In the genomic region with DNA sequence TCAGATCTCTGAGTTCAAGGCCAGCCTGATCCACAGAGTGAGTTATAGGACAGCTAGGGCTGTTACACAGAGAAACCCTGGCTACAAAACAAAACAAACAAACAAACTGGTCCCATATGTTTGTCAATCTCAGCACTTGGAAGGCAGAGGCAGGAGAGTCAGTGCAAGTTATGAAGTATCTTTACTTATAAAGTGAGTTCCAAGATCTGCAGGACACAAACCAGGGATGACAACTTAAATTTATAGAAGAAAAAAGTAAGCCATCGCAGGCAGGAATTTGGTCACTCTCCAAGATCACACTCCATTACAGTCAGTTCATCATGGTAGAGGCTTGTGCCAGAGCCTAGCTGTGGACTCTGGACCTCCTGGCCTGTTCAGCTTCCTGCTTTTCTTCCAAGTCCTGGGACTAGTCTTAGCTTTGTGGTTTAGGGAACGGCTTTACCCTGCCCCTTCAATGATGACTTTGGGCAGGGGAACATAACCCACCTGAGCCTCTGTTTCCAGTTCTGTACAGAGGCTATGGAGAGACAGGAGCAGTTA, we compare ENCODE assay signal across 11 mouse cellular contexts. TPM values are rescaled to one million over a fixed set of nuclear protein-coding genes. Genes with fewer than 3 reads are reported as not detected.
DNase-seq lines count a peak whose midpoint lies in the region; ATAC-seq lines count a peak whose summit lies in the region.
"Had no signal": no experiment of that assay in that cellular context is flagged by ENCODE, and none has a peak within 500 bp of the region (broad histone marks: within the 10 kb centered on the region; RNA-seq: fewer than 3 reads in every experiment).

No protein-coding gene starts in this region.

- no peak overlapping the region for H3K27ac ChIP-seq in heart, embryonic 14.5 days (replicated peaks in 1 of 2; ENCODE audit: control insufficient read depth in 1 of 2, insufficient read depth in 1 of 2, low read depth in 2 of 2, low read length in 2 of 2)
- no peak overlapping the region for H3K27ac ChIP-seq in embryonic facial prominence, embryonic 10.5 days (replicated peaks)
- H3K27ac ChIP-seq in forebrain, embryonic 16.5 days (ENCODE audit: low read length) = no peak overlapping the region
- H3K27ac ChIP-seq in liver, embryonic 11.5 days (ENCODE audit: low read depth, low read length) = no peak overlapping the region

- H3K36me3 ChIP-seq in heart, embryonic 14.5 days (ENCODE audit: control insufficient read depth, insufficient read depth, low read length) = peaks cover 15% of the 10 kb centered on the region
- peaks cover 53% of the 10 kb centered on the region for H3K36me3 ChIP-seq in embryonic facial prominence, embryonic 10.5 days (replicated peaks)
- H3K36me3 ChIP-seq in forebrain, embryonic 16.5 days (ENCODE audit: control insufficient read depth, insufficient read depth) = no peaks in the 10 kb centered on the region
- peaks cover 3% of the 10 kb centered on the region for H3K36me3 ChIP-seq in liver, embryonic 11.5 days (ENCODE audit: control insufficient read depth, insufficient read depth, low read length)

- no peaks in the 10 kb centered on the region for H3K27me3 ChIP-seq in heart, embryonic 14.5 days (ENCODE audit: control insufficient read depth, insufficient read depth, low read length)
- no peaks in the 10 kb centered on the region for H3K27me3 ChIP-seq in embryonic facial prominence, embryonic 10.5 days (replicated peaks; ENCODE audit: low read depth, poor library complexity, severe bottlenecking)
- H3K27me3 ChIP-seq in forebrain, embryonic 16.5 days (replicated peaks; ENCODE audit: control insufficient read depth, insufficient read depth, low read length) = no peaks in the 10 kb centered on the region
- H3K27me3 ChIP-seq in liver, embryonic 11.5 days (replicated peaks; ENCODE audit: control insufficient read depth, insufficient read depth, low read length) = no peaks in the 10 kb centered on the region

- H3K4me3 ChIP-seq in heart, embryonic 14.5 days (ENCODE audit: control insufficient read depth in 1 of 2, insufficient read depth in 1 of 2, low read depth in 1 of 2, low read length in 2 of 2) = no peak overlapping the region
- H3K4me3 ChIP-seq in embryonic facial prominence, embryonic 10.5 days = peak overlapping the region; percentile 74; the same call in 1 of the 2 replicates
- no peak overlapping the region for H3K4me3 ChIP-seq in forebrain, embryonic 16.5 days (replicated peaks; ENCODE audit: low read length)
- H3K4me3 ChIP-seq in liver, embryonic 11.5 days (ENCODE audit: low read depth, low read length) = peak overlapping the region; percentile 72

- no peak for ATAC-seq in heart, embryonic 14.5 days (ENCODE audit: insufficient number of reproducible peaks, insufficient read depth, low FRiP score, low read depth)
- ATAC-seq in forebrain, embryonic 16.5 days = no peak
- ATAC-seq in liver, embryonic 11.5 days (replicated peaks; ENCODE audit: low FRiP score) = no peak
- no peak for ATAC-seq in activated CD4-positive, CD25-positive, alpha-beta regulatory T cell, adult 4 months

- H3K9me3 ChIP-seq in heart, embryonic 14.5 days (ENCODE audit: control insufficient read depth, low read length) = no peaks in the 10 kb centered on the region
- H3K9me3 ChIP-seq in embryonic facial prominence, embryonic 10.5 days = no peaks in the 10 kb centered on the region
- no peaks in the 10 kb centered on the region for H3K9me3 ChIP-seq in forebrain, embryonic 16.5 days (ENCODE audit: control insufficient read depth, low read length)
- no peaks in the 10 kb centered on the region for H3K9me3 ChIP-seq in liver, embryonic 11.5 days (ENCODE audit: control insufficient read depth, low read length)

- peaks cover 7 to 19% of the 10 kb centered on the region in 2 experiments for H3K4me1 ChIP-seq in heart, embryonic 14.5 days (ENCODE audit: control insufficient read depth in 2 of 2, insufficient read depth in 2 of 2, low read length in 2 of 2)
- H3K4me1 ChIP-seq in embryonic facial prominence, embryonic 10.5 days = peaks cover 23% of the 10 kb centered on the region
- peaks cover 20% of the 10 kb centered on the region for H3K4me1 ChIP-seq in forebrain, embryonic 16.5 days (replicated peaks; ENCODE audit: control insufficient read depth, insufficient read depth, low read length)
- peaks cover 25% of the 10 kb centered on the region for H3K4me1 ChIP-seq in liver, embryonic 11.5 days (replicated peaks; ENCODE audit: control insufficient read depth, insufficient read depth, low read length)

- WGBS in heart, embryonic 14.5 days = 86% methylated on average over 2 of the region's 2 CpGs
- WGBS in embryonic facial prominence, embryonic 10.5 days = 95% methylated on average over 2 of the region's 2 CpGs
- 93% methylated on average over 2 of the region's 2 CpGs for WGBS in forebrain, embryonic 16.5 days
- 87% methylated on average over 2 of the region's 2 CpGs for WGBS in liver, embryonic 11.5 days

- peak overlapping the region; percentile 83; the same call in 1 of the 2 replicates for H3K9ac ChIP-seq in heart, embryonic 14.5 days (ENCODE audit: low read length)
- peak overlapping the region; percentile 58; the same call in 1 of the 2 replicates for H3K9ac ChIP-seq in forebrain, embryonic 16.5 days (replicated peaks; ENCODE audit: low read depth, low read length)
- H3K9ac ChIP-seq in liver, embryonic 11.5 days (ENCODE audit: low read depth, low read length) = no peak overlapping the region; the same call in 1 of the 2 replicates

- DNase-seq in heart, adult 11 months = no peak
- DNase-seq in embryonic facial prominence, embryonic 10.5 days (ENCODE audit: low spot score) = no peak
- DNase-seq in liver, embryonic 11.5 days (ENCODE audit: low spot score) = no peak
- DNase-seq in layer of hippocampus, adult 11-12 months (ENCODE audit: low spot score) = no peak
- no peak for DNase-seq in layer of hippocampus, adult 18-20 months (ENCODE audit: low spot score in 2 of 2)
- DNase-seq: adrenal gland, adult 2 months; thymus, postnatal 14 days had no signal

- H3K4me2 ChIP-seq in heart, embryonic 14.5 days (ENCODE audit: low read length) = no peak overlapping the region
- H3K4me2 ChIP-seq in forebrain, embryonic 16.5 days (ENCODE audit: low read length) = no peak overlapping the region
- H3K4me2 ChIP-seq in liver, embryonic 11.5 days = peak overlapping the region; percentile 87

RNA-seq across cellular contexts. Expression of gene Opa3, which starts 2.0 kb away (rescaled TPM):
- 36.5 and 38.6 TPM in 2 replicates for polyA plus RNA-seq in heart, embryonic 14.5 days (2014; fragmentation: Nextera tagmentation; extraction: Ambion mirVana)
- 46.4 and 49.4 TPM in 2 replicates for polyA plus RNA-seq in embryonic facial prominence, embryonic 10.5 days (2016; fragmentation: Nextera tagmentation; extraction: Ambion mirVana)
- polyA plus RNA-seq in forebrain, embryonic 16.5 days (2015; fragmentation: Nextera tagmentation; extraction: Ambion mirVana) = 43.5 and 43.8 TPM in 2 replicates
- 31.6 and 33.9 TPM in 2 replicates for polyA plus RNA-seq in liver, embryonic 11.5 days (2014; fragmentation: Nextera tagmentation; extraction: Ambion mirVana)
- total RNA-seq in layer of hippocampus, adult 18-20 months (2021) = 10 to 100 TPM; 41.3 to 42.6 TPM
- 10 to 100 TPM; 16.6 to 16.9 TPM for polyA plus RNA-seq in activated CD4-positive, CD25-positive, alpha-beta regulatory T cell, adult 4 months (2017; shearing (Covaris generic))

RNA-seq across cellular contexts. Expression of gene Gpr4, which starts 17.8 kb away (rescaled TPM):
- polyA plus RNA-seq in heart, embryonic 14.5 days (2014; fragmentation: Nextera tagmentation; extraction: Ambion mirVana) = 1.6 and 1.9 TPM in 2 replicates
- 1.7 and 2.0 TPM in 2 replicates for polyA plus RNA-seq in embryonic facial prominence, embryonic 10.5 days (2016; fragmentation: Nextera tagmentation; extraction: Ambion mirVana)
- 2.5 and 2.7 TPM in 2 replicates for polyA plus RNA-seq in forebrain, embryonic 16.5 days (2015; fragmentation: Nextera tagmentation; extraction: Ambion mirVana)
- 1.4 and 1.9 TPM in 2 replicates for polyA plus RNA-seq in liver, embryonic 11.5 days (2014; fragmentation: Nextera tagmentation; extraction: Ambion mirVana)
- 1 to 10 TPM; 1.3 to 1.4 TPM for total RNA-seq in layer of hippocampus, adult 18-20 months (2021)
- under 1 TPM in 1 of 2 experiments, not detected in 1; 0.30 TPM for polyA plus RNA-seq in activated CD4-positive, CD25-positive, alpha-beta regulatory T cell, adult 4 months (2017; shearing (Covaris generic))

RNA-seq across cellular contexts. Expression of gene Vasp, which starts 41.5 kb away (rescaled TPM):
- polyA plus RNA-seq in heart, embryonic 14.5 days (2014; fragmentation: Nextera tagmentation; extraction: Ambion mirVana) = 66.1 and 68.9 TPM in 2 replicates
- polyA plus RNA-seq in embryonic facial prominence, embryonic 10.5 days (2016; fragmentation: Nextera tagmentation; extraction: Ambion mirVana) = 56.7 and 61.1 TPM in 2 replicates
- polyA plus RNA-seq in forebrain, embryonic 16.5 days (2015; fragmentation: Nextera tagmentation; extraction: Ambion mirVana) = 38.0 and 40.3 TPM in 2 replicates
- polyA plus RNA-seq in liver, embryonic 11.5 days (2014; fragmentation: Nextera tagmentation; extraction: Ambion mirVana) = 85.9 and 87.5 TPM in 2 replicates
- total RNA-seq in layer of hippocampus, adult 18-20 months (2021) = 10 to 100 TPM; 14.2 to 17.0 TPM
- 100 to 1,000 TPM in 1 of 2 experiments, 10 to 100 TPM in 1; 96.0 to 113 TPM for polyA plus RNA-seq in activated CD4-positive, CD25-positive, alpha-beta regulatory T cell, adult 4 months (2017; shearing (Covaris generic))

RNA-seq across cellular contexts. Expression of gene Ppm1n, which starts 49.8 kb away (rescaled TPM):
- polyA plus RNA-seq in heart, embryonic 14.5 days (2014; fragmentation: Nextera tagmentation; extraction: Ambion mirVana) = 0.20 TPM in 1 of 2 replicates, not detected in the other
- 0.25 TPM in 1 of 2 replicates, not detected in the other for polyA plus RNA-seq in embryonic facial prominence, embryonic 10.5 days (2016; fragmentation: Nextera tagmentation; extraction: Ambion mirVana)
- polyA plus RNA-seq in forebrain, embryonic 16.5 days (2015; fragmentation: Nextera tagmentation; extraction: Ambion mirVana) = 0.39 and 0.61 TPM in 2 replicates
- polyA plus RNA-seq in liver, embryonic 11.5 days (2014; fragmentation: Nextera tagmentation; extraction: Ambion mirVana) = not detected in 2 replicates
- total RNA-seq in layer of hippocampus, adult 18-20 months (2021) = not detected
- polyA plus RNA-seq in activated CD4-positive, CD25-positive, alpha-beta regulatory T cell, adult 4 months (2017; shearing (Covaris generic)) = 1 to 10 TPM; 1.1 to 1.2 TPM
- total RNA-seq: adrenal gland, adult 2 months had no signal
- polyA plus RNA-seq: macrophage had no signal

RNA-seq across cellular contexts. Expression of gene Rtn2, which starts 52.3 kb away (rescaled TPM):
- 39.2 and 43.6 TPM in 2 replicates for polyA plus RNA-seq in heart, embryonic 14.5 days (2014; fragmentation: Nextera tagmentation; extraction: Ambion mirVana)
- 16.6 and 18.8 TPM in 2 replicates for polyA plus RNA-seq in embryonic facial prominence, embryonic 10.5 days (2016; fragmentation: Nextera tagmentation; extraction: Ambion mirVana)
- 127 and 128 TPM in 2 replicates for polyA plus RNA-seq in forebrain, embryonic 16.5 days (2015; fragmentation: Nextera tagmentation; extraction: Ambion mirVana)
- 8.2 and 11.1 TPM in 2 replicates for polyA plus RNA-seq in liver, embryonic 11.5 days (2014; fragmentation: Nextera tagmentation; extraction: Ambion mirVana)
- 10 to 100 TPM; 92.8 to 95.6 TPM for total RNA-seq in layer of hippocampus, adult 18-20 months (2021)
- not detected for polyA plus RNA-seq in activated CD4-positive, CD25-positive, alpha-beta regulatory T cell, adult 4 months (2017; shearing (Covaris generic))

Comparison
In these comparisons a context has a peak if more than half of its experiments do, and no peak if none do; other contexts are left out.
1. H3K4me3 ChIP-seq: peak in embryonic facial prominence, embryonic 10.5 days (single experiment) and liver, embryonic 11.5 days (single experiment); none in heart, embryonic 14.5 days (0 of 2) and forebrain, embryonic 16.5 days (single experiment).